Mouse (Mus musculus): ENCODE measurements at regions not wholly inside any gene's neighbourhood (a gene's known extent, or its start where the extent isn't known, plus 50 kb on each side); places are given as distances from the start of the nearest gene placed in this dataset.

GRCm38 (mm10) chr3:70097813-70098212, 90.4 kb downstream of the Otol1 start:
- intact Hi-C loops (cut with DNase I; ENCODE audit: low total_unique reads): no loop called here
- no peak for DNase-seq

- intact Hi-C loops (cut with DNase I; ENCODE audit: low total_unique reads): no loop called here
- no peak for DNase-seq
Measured at GRCm38 (mm10) chr3:70102091-70102490, 94.7 kb downstream of the Otol1 start.

GRCm38 (mm10) chr3:70102593-70103213, 95.3 kb downstream of the Otol1 start:
- intact Hi-C loops (cut with DNase I; ENCODE audit: low total_unique reads): no loop called here
- peak; percentile 3 for DNase-seq

GRCm38 (mm10) chr3:70103983-70104827, 96.8 kb downstream of the Otol1 start:
- peak; percentile 55 for DNase-seq
- intact Hi-C loops (cut with DNase I; ENCODE audit: low total_unique reads): no loop called here

- DNase-seq: peak; percentile 43
- intact Hi-C loops (cut with DNase I; ENCODE audit: low total_unique reads): no loop called here
Measured at GRCm38 (mm10) chr3:70104828-70105399, 97.5 kb downstream of the Otol1 start.

- intact Hi-C loops (cut with DNase I; ENCODE audit: low total_unique reads): no loop called here
- no peak for DNase-seq
Measured at GRCm38 (mm10) chr3:70105561-70105960, 98.1 kb downstream of the Otol1 start.

GRCm38 (mm10) chr3:70106141-70106540, 98.7 kb downstream of the Otol1 start:
- no peak for DNase-seq
- intact Hi-C loops (cut with DNase I; ENCODE audit: low total_unique reads): no loop called here

- DNase-seq: no peak
- intact Hi-C loops (cut with DNase I; ENCODE audit: low total_unique reads): no loop called here
Measured at GRCm38 (mm10) chr3:70126212-70126611, 118.8 kb downstream of the Otol1 start.

GRCm38 (mm10) chr3:70130241-70131029, 123.0 kb downstream of the Otol1 start:
- DNase-seq: no peak
- intact Hi-C loops (cut with DNase I; ENCODE audit: low total_unique reads): no loop called here

GRCm38 (mm10) chr3:70134963-70135362, 127.5 kb downstream of the Otol1 start:
- intact Hi-C loops (cut with DNase I; ENCODE audit: low total_unique reads): no loop called here
- no peak for DNase-seq

- intact Hi-C loops (cut with DNase I; ENCODE audit: low total_unique reads): no loop called here
- no peak for DNase-seq
Measured at GRCm38 (mm10) chr3:70138488-70138887, 131.1 kb downstream of the Otol1 start.

- intact Hi-C loops (cut with DNase I; ENCODE audit: low total_unique reads): no loop called here
- no peak for DNase-seq
Measured at GRCm38 (mm10) chr3:70138926-70139325, 131.5 kb downstream of the Otol1 start.

GRCm38 (mm10) chr3:70145728-70146127, 138.3 kb downstream of the Otol1 start:
- no peak for DNase-seq

GRCm38 (mm10) chr3:70151156-70151555, 143.7 kb downstream of the Otol1 start:
- intact Hi-C loops (cut with DNase I; ENCODE audit: low total_unique reads): no loop called here
- DNase-seq: no peak

More at GRCm38 (mm10) chr3:70145728-70146127, 138.3 kb downstream of the Otol1 start:
- intact Hi-C loops (cut with DNase I; ENCODE audit: low total_unique reads): no loop called here

GRCm38 (mm10) chr3:70160043-70160442, 152.6 kb downstream of the Otol1 start:
- intact Hi-C loops (cut with DNase I; ENCODE audit: low total_unique reads): no loop called here
- DNase-seq: no peak

GRCm38 (mm10) chr3:70171667-70172066, 164.3 kb downstream of the Otol1 start:
- intact Hi-C loops (cut with DNase I; ENCODE audit: low total_unique reads): no loop called here
- DNase-seq: no peak

GRCm38 (mm10) chr3:70176391-70176790, 169.0 kb downstream of the Otol1 start:
- intact Hi-C loops (cut with DNase I; ENCODE audit: low total_unique reads): no loop called here
- DNase-seq: no peak

GRCm38 (mm10) chr3:70181611-70182010, 174.2 kb downstream of the Otol1 start:
- no peak for DNase-seq
- intact Hi-C loops (cut with DNase I; ENCODE audit: low total_unique reads): no loop called here

- DNase-seq: no peak
Measured at GRCm38 (mm10) chr3:70190741-70191140, 183.3 kb downstream of the Otol1 start.

GRCm38 (mm10) chr3:70196671-70197070, 189.3 kb downstream of the Otol1 start:
- no peak for DNase-seq
- intact Hi-C loops (cut with DNase I; ENCODE audit: low total_unique reads): no loop called here

More at GRCm38 (mm10) chr3:70190741-70191140, 183.3 kb downstream of the Otol1 start:
- intact Hi-C loops (cut with DNase I; ENCODE audit: low total_unique reads): no loop called here

Measured in gastrocnemius, postnatal 14 days (tissue).